Mouse (Mus musculus): ENCODE results near the gene Olfr714. TPM values are rescaled to one million over a fixed set of nuclear protein-coding genes. Genes with fewer than 3 reads are reported as not detected.
"Not testable (repeated sequence)": the region's sequence is repeated elsewhere in the genome, so short reads cannot be mapped to it uniquely, and the experiment has no call there.

Gene Olfr714
- polyA plus RNA-seq, 1 experiment from 2014 or later = not detected

- DNase-seq (ENCODE audit: low spot score) (no peak), ATAC-seq (ENCODE audit: low FRiP score, low TSS enrichment) (no peak)
- Histone ChIP-seq H3K4me2 (replicated peaks; ENCODE audit: low read depth) (no peak overlapping the region), H3K4me3 (ENCODE audit: low read depth, low read length) (no peak overlapping the region), H3K9ac (ENCODE audit: low read length) (no peak overlapping the region), H3K27ac (replicated peaks) (no peak overlapping the region), H3K4me1 (replicated peaks; ENCODE audit: control insufficient read depth, insufficient read depth) (no peaks in the 10 kb centered on the region), H3K27me3 (ENCODE audit: control insufficient read depth, insufficient read depth, low read length) (no peaks in the 10 kb centered on the region), H3K36me3 (ENCODE audit: control insufficient read depth, insufficient read depth, low read length) (no peaks in the 10 kb centered on the region), H3K9me3 (ENCODE audit: control insufficient read depth, low read length) (no peaks in the 10 kb centered on the region)
- no peak for TF ChIP-seq EP300 (optimal IDR thresholded peaks at IDR 0.05)
- TF ChIP-seq CTCF (IDR thresholded peaks at IDR 0.05; ENCODE audit: low read depth) = no peak
- 46% methylated on average over 3 of the region's 3 CpGs for WGBS
Measured at GRCm38 (mm10) chr7:107047578-107047977, 23.2 kb upstream of the Olfr714 start.

- Histone ChIP-seq H3K27ac (replicated peaks) (no peak within 1 kb of the TSS), H3K4me2 (replicated peaks; ENCODE audit: low read depth) (no peak within 1 kb of the TSS), H3K27me3 (ENCODE audit: control insufficient read depth, insufficient read depth, low read length) (no peaks in the 10 kb centered on the region), H3K9me3 (ENCODE audit: control insufficient read depth, low read length) (no peaks in the 10 kb centered on the region), H3K4me1 (replicated peaks; ENCODE audit: control insufficient read depth, insufficient read depth) (no peaks in the 10 kb centered on the region), H3K36me3 (ENCODE audit: control insufficient read depth, insufficient read depth, low read length) (no peaks in the 10 kb centered on the region), H3K4me3 (ENCODE audit: low read depth, low read length) (no peak within 1 kb of the TSS), H3K9ac (ENCODE audit: low read length) (no peak within 1 kb of the TSS)
- DNase-seq (ENCODE audit: low spot score) (no peak), ATAC-seq (ENCODE audit: low FRiP score, low TSS enrichment) (no peak)
- TF ChIP-seq CTCF (IDR thresholded peaks at IDR 0.05; ENCODE audit: low read depth) (no peak), EP300 (optimal IDR thresholded peaks at IDR 0.05) (no peak)
- 24% methylated on average over 1 of the region's 1 CpGs for WGBS
Measured at GRCm38 (mm10) chr7:107092920-107093319, 22.1 kb downstream of the Olfr714 start, which contains the start of gene Olfr17. TSS of gene Olfr17 (plus strand) at chr7:107093220.

- H3K4me3 ChIP-seq (ENCODE audit: low read depth, low read length); ATAC-seq (ENCODE audit: low FRiP score, low TSS enrichment); H3K27ac ChIP-seq (replicated peaks); H3K9ac ChIP-seq (ENCODE audit: low read length); H3K4me2 ChIP-seq (replicated peaks; ENCODE audit: low read depth); H3K4me1 ChIP-seq (replicated peaks; ENCODE audit: control insufficient read depth, insufficient read depth); H3K36me3 ChIP-seq (ENCODE audit: control insufficient read depth, insufficient read depth, low read length); DNase-seq (ENCODE audit: low spot score); H3K9me3 ChIP-seq (ENCODE audit: control insufficient read depth, low read length); H3K27me3 ChIP-seq (ENCODE audit: control insufficient read depth, insufficient read depth, low read length): not testable (repeated sequence)
- 75% methylated on average over 1 of the region's 2 CpGs for WGBS
Measured at GRCm38 (mm10) chr7:107110269-107110668, 39.5 kb downstream of the Olfr714 start, which contains the start of gene Olfr715b. TSS of gene Olfr715b (minus strand) at chr7:107110369.

Other genes starting within 250 kb of the Olfr714 start
- not detected in 2 replicates for gene Olfr702, start 237.1 kb upstream of the Olfr714 start, polyA plus RNA-seq (2015; fragmentation: Nextera tagmentation; extraction: Ambion mirVana)
- not detected in 2 replicates for gene Olfr703, start 227.6 kb upstream of the Olfr714 start, polyA plus RNA-seq (2015; fragmentation: Nextera tagmentation; extraction: Ambion mirVana)
- gene Olfr704, start 207.8 kb upstream of the Olfr714 start, polyA plus RNA-seq (2015; fragmentation: Nextera tagmentation; extraction: Ambion mirVana) = not detected in 2 replicates
- not detected in 2 replicates for gene Olfr705, start 194.1 kb upstream of the Olfr714 start, polyA plus RNA-seq (2015; fragmentation: Nextera tagmentation; extraction: Ambion mirVana)
- gene Olfr706, start 182.8 kb upstream of the Olfr714 start, polyA plus RNA-seq (2015; fragmentation: Nextera tagmentation; extraction: Ambion mirVana) = not detected in 2 replicates
- gene Olfr707, start 169.7 kb upstream of the Olfr714 start, polyA plus RNA-seq (2015; fragmentation: Nextera tagmentation; extraction: Ambion mirVana) = not detected in 2 replicates
- not detected in 2 replicates for gene Olfr1532-ps1, start 163.0 kb upstream of the Olfr714 start, polyA plus RNA-seq (2015; fragmentation: Nextera tagmentation; extraction: Ambion mirVana)
- gene Olfr709-ps1, start 138.8 kb upstream of the Olfr714 start, polyA plus RNA-seq (2015; fragmentation: Nextera tagmentation; extraction: Ambion mirVana) = not detected in 2 replicates
- gene Olfr710, start 122.7 kb upstream of the Olfr714 start, polyA plus RNA-seq (2015; fragmentation: Nextera tagmentation; extraction: Ambion mirVana) = 0.07 TPM in 1 of 2 replicates, not detected in the other
- not detected in 2 replicates for gene Olfr6, start 107.0 kb upstream of the Olfr714 start, polyA plus RNA-seq (2015; fragmentation: Nextera tagmentation; extraction: Ambion mirVana)
- gene Olfr711, start 95.5 kb upstream of the Olfr714 start, polyA plus RNA-seq (2015; fragmentation: Nextera tagmentation; extraction: Ambion mirVana) = not detected in 2 replicates
- not detected in 2 replicates for gene Olfr2, start 64.9 kb upstream of the Olfr714 start, polyA plus RNA-seq (2015; fragmentation: Nextera tagmentation; extraction: Ambion mirVana)
- not detected in 2 replicates for gene Olfr713, start 39.8 kb upstream of the Olfr714 start, polyA plus RNA-seq (2015; fragmentation: Nextera tagmentation; extraction: Ambion mirVana)
- not detected in 2 replicates for gene Olfr17, start 22.2 kb downstream of the Olfr714 start, polyA plus RNA-seq (2015; fragmentation: Nextera tagmentation; extraction: Ambion mirVana)
- not detected in 2 replicates for gene Olfr715b, start 39.4 kb downstream of the Olfr714 start, polyA plus RNA-seq (2015; fragmentation: Nextera tagmentation; extraction: Ambion mirVana)
- gene Olfr715, start 60.1 kb downstream of the Olfr714 start, polyA plus RNA-seq (2015; fragmentation: Nextera tagmentation; extraction: Ambion mirVana) = 0.02 TPM in 1 of 2 replicates, not detected in the other
- gene Olfr716, start 67.3 kb downstream of the Olfr714 start, polyA plus RNA-seq (2015; fragmentation: Nextera tagmentation; extraction: Ambion mirVana) = not detected in 2 replicates
- not detected in 2 replicates for gene Nlrp14, start 96.0 kb downstream of the Olfr714 start, polyA plus RNA-seq (2015; fragmentation: Nextera tagmentation; extraction: Ambion mirVana)
- not detected in 2 replicates for gene Rbmxl2, start 138.5 kb downstream of the Olfr714 start, polyA plus RNA-seq (2015; fragmentation: Nextera tagmentation; extraction: Ambion mirVana)

Measured in stomach, postnatal 0 days (tissue).